Mouse (Mus musculus) midbrain, embryonic 14.5 days (tissue): ENCODE measurements around the gene Fer. TPM values are rescaled to one million over a fixed set of nuclear protein-coding genes. Genes with fewer than 3 reads are reported as not detected.

ENCODE experiments used
- ATAC-seq: fragments of 200-750 bp; cut with Nextera tagmentation; 2 replicates; pipeline ENCODE4 v1.8.0; 2017; ENCODE audit warnings: moderate number of reproducible peaks, moderate library complexity; ENCODE audit not compliant: low FRiP score, low TSS enrichment
- DNase-seq: peaks from one replicate; pipeline ENCODE4 v3.0.0-alpha.2; 2015
- H3K27ac ChIP-seq: fragments of 300-500 bp; sonication (generic); replicated peaks from 2 replicates; pipeline ENCODE4 v1.5.1; 2014; ENCODE audit warnings: mild to moderate bottlenecking, low read depth, low read length, moderate library complexity
- H3K27me3 ChIP-seq: fragments of 300-500 bp; sonication (generic); 2 replicates; pipeline ENCODE4 v1.6.1; 2014; ENCODE audit warnings: low read length, control low read depth, mixed read lengths; ENCODE audit not compliant: control insufficient read depth, insufficient read depth
- H3K36me3 ChIP-seq: fragments of 300-500 bp; sonication (generic); 2 replicates; pipeline ENCODE4 v1.6.1; 2014; ENCODE audit warnings: low read length, control low read depth; ENCODE audit not compliant: control insufficient read depth, insufficient read depth
- H3K4me1 ChIP-seq: fragments of 300-500 bp; sonication (generic); 2 replicates; pipeline ENCODE4 v1.6.1; 2014; ENCODE audit warnings: mild to moderate bottlenecking, antibody characterized with exemption, low read length, control low read depth; ENCODE audit not compliant: control insufficient read depth, insufficient read depth
- H3K4me2 ChIP-seq: fragments of 300-500 bp; sonication (generic); 2 replicates; pipeline ENCODE4 v1.6.1; 2014; ENCODE audit warnings: mild to moderate bottlenecking, low read length, moderate library complexity
- H3K4me3 ChIP-seq: fragments of 300-500 bp; sonication (generic); replicated peaks from 2 replicates; pipeline ENCODE4 v1.5.1; 2014; ENCODE audit warnings: low read depth, low read length
- H3K9ac ChIP-seq: fragments of 300-500 bp; sonication (generic); replicated peaks from 2 replicates; pipeline ENCODE4 v1.6.1; 2014; ENCODE audit warnings: mild to moderate bottlenecking, low read length, moderate library complexity
- H3K9me3 ChIP-seq: fragments of 300-500 bp; sonication (generic); 2 replicates; pipeline ENCODE4 v1.6.1; 2016; ENCODE audit warnings: low read length, control low read depth, mixed read lengths; ENCODE audit not compliant: control insufficient read depth
- WGBS: fragments of 180-500 bp; shearing (Covaris S2); extraction: QIAGEN DNeasy Blood & Tissue Kit; methylation state at CpG from one replicate; pipeline ENCODE4 v1.1.7; 2014; 5-methylcytosine and 5-hydroxymethylcytosine counted together
- polyA plus RNA-seq: library from polyadenylated mRNA; unstranded; fragments of >200 nt; fragmentation: Nextera tagmentation; extraction: Ambion mirVana; gene quantifications from 2 replicates; pipeline ENCODE4 v1.2.1, GENCODE M21; 2014

Fer gene
- polyA plus RNA-seq, 1 experiment from 2014 or later, result 39.5 TPM

GRCm38 (mm10) chr17:63935408-63935807, 72.5 kb downstream of the Fer start:
- WGBS, result 93% methylated on average over 2 of the region's 2 CpGs
- H3K4me3 ChIP-seq, result no peak overlapping the region
- no peaks in the 10 kb centered on the region for H3K4me1 ChIP-seq
- H3K4me2 ChIP-seq, result no peak overlapping the region
- H3K36me3 ChIP-seq, result no peaks in the 10 kb centered on the region
- H3K9ac ChIP-seq, result no peak overlapping the region
- H3K27ac ChIP-seq, result no peak overlapping the region
- no peaks in the 10 kb centered on the region for H3K9me3 ChIP-seq
- H3K27me3 ChIP-seq, result no peaks in the 10 kb centered on the region
- DNase-seq (no peak), ATAC-seq (no peak)

GRCm38 (mm10) chr17:63937886-63938285, 75.0 kb downstream of the Fer start:
- H3K9ac ChIP-seq, result no peak overlapping the region
- WGBS, result 51% methylated on average over 18 of the region's 18 CpGs
- no peaks in the 10 kb centered on the region for H3K27me3 ChIP-seq
- DNase-seq (no peak), ATAC-seq (no peak)
- no peak overlapping the region for H3K27ac ChIP-seq
- no peaks in the 10 kb centered on the region for H3K36me3 ChIP-seq
- no peak overlapping the region for H3K4me2 ChIP-seq
- H3K4me3 ChIP-seq, result no peak overlapping the region
- no peaks in the 10 kb centered on the region for H3K9me3 ChIP-seq
- H3K4me1 ChIP-seq, result no peaks in the 10 kb centered on the region

GRCm38 (mm10) chr17:63946772-63947171, 83.9 kb downstream of the Fer start:
- H3K4me3 ChIP-seq, result no peak overlapping the region
- H3K9ac ChIP-seq, result no peak overlapping the region
- H3K36me3 ChIP-seq, result no peaks in the 10 kb centered on the region
- no peaks in the 10 kb centered on the region for H3K27me3 ChIP-seq
- DNase-seq (no peak), ATAC-seq (no peak)
- no peak overlapping the region for H3K4me2 ChIP-seq
- H3K27ac ChIP-seq, result no peak overlapping the region
- WGBS, result 93% methylated on average over 2 of the region's 2 CpGs
- no peaks in the 10 kb centered on the region for H3K4me1 ChIP-seq
- no peaks in the 10 kb centered on the region for H3K9me3 ChIP-seq

- Histone ChIP-seq H3K4me2 (no peak overlapping the region), H3K27ac (no peak overlapping the region), H3K9me3 (no peaks in the 10 kb centered on the region), H3K4me1 (no peaks in the 10 kb centered on the region), H3K9ac (no peak overlapping the region), H3K27me3 (no peaks in the 10 kb centered on the region), H3K4me3 (no peak overlapping the region), H3K36me3 (no peaks in the 10 kb centered on the region)
- ATAC-seq, result no peak
- no peak for DNase-seq
- 95% methylated on average over 4 of the region's 4 CpGs for WGBS
These were observed 85.9 kb downstream of the Fer start for GRCm38 (mm10) chr17:63948811-63949210.

GRCm38 (mm10) chr17:63951436-63951835, 88.6 kb downstream of the Fer start:
- H3K9ac ChIP-seq, result no peak overlapping the region
- H3K36me3 ChIP-seq, result no peaks in the 10 kb centered on the region
- 92% methylated on average over 2 of the region's 2 CpGs for WGBS
- H3K27me3 ChIP-seq, result no peaks in the 10 kb centered on the region
- no peak overlapping the region for H3K4me3 ChIP-seq
- DNase-seq (peak; percentile 84), ATAC-seq (no peak)
- H3K4me2 ChIP-seq, result no peak overlapping the region
- no peaks in the 10 kb centered on the region for H3K4me1 ChIP-seq
- no peak overlapping the region for H3K27ac ChIP-seq
- H3K9me3 ChIP-seq, result no peaks in the 10 kb centered on the region

- 93% methylated on average over 3 of the region's 3 CpGs for WGBS
- peak overlapping the region; percentile 52; the same call in 1 of the 2 replicates for H3K27ac ChIP-seq
These were observed 104.2 kb downstream of the Fer start for GRCm38 (mm10) chr17:63967091-63967490.

GRCm38 (mm10) chr17:63969448-63969847, 106.6 kb downstream of the Fer start:
- ATAC-seq, result no peak
- H3K9me3 ChIP-seq, result no peaks in the 10 kb centered on the region

More at GRCm38 (mm10) chr17:63967091-63967490, 104.2 kb downstream of the Fer start:
- H3K9me3 ChIP-seq, result no peaks in the 10 kb centered on the region
- no peaks in the 10 kb centered on the region for H3K4me1 ChIP-seq
- no peak overlapping the region for H3K9ac ChIP-seq
- H3K4me3 ChIP-seq, result no peak overlapping the region
- no peaks in the 10 kb centered on the region for H3K36me3 ChIP-seq
- no peak for ATAC-seq
- H3K27me3 ChIP-seq, result no peaks in the 10 kb centered on the region
- no peak for DNase-seq
- H3K4me2 ChIP-seq, result no peak overlapping the region

GRCm38 (mm10) chr17:63970239-63970638, 107.4 kb downstream of the Fer start:
- ATAC-seq, result no peak
- 31% methylated on average over 5 of the region's 5 CpGs for WGBS
- peak overlapping the region; percentile 61; the same call in 1 of the 2 replicates for H3K27ac ChIP-seq
- H3K4me2 ChIP-seq, result no peak overlapping the region
- no peak overlapping the region for H3K4me3 ChIP-seq
- H3K9me3 ChIP-seq, result no peaks in the 10 kb centered on the region
- H3K27me3 ChIP-seq, result no peaks in the 10 kb centered on the region
- H3K4me1 ChIP-seq, result no peaks in the 10 kb centered on the region
- no peak overlapping the region for H3K9ac ChIP-seq
- H3K36me3 ChIP-seq, result 0 out of 2 replicates have a peak, but pooled peaks cover 3% of the 10 kb centered on the region
- DNase-seq, result peak; percentile 40

More at GRCm38 (mm10) chr17:63969448-63969847, 106.6 kb downstream of the Fer start:
- no peaks in the 10 kb centered on the region for H3K4me1 ChIP-seq
- no peak overlapping the region for H3K27ac ChIP-seq
- no peaks in the 10 kb centered on the region for H3K27me3 ChIP-seq
- no peak overlapping the region for H3K9ac ChIP-seq
- H3K4me3 ChIP-seq, result no peak overlapping the region
- WGBS, result 84% methylated on average over 10 of the region's 10 CpGs
- DNase-seq, result no peak
- H3K4me2 ChIP-seq, result no peak overlapping the region
- 0 out of 2 replicates have a peak, but pooled peaks cover 1% of the 10 kb centered on the region for H3K36me3 ChIP-seq

GRCm38 (mm10) chr17:63970939-63971338, 108.1 kb downstream of the Fer start:
- no peak overlapping the region for H3K4me3 ChIP-seq
- DNase-seq, result no peak
- H3K27ac ChIP-seq, result no peak overlapping the region
- 0 out of 2 replicates have a peak, but pooled peaks cover 3% of the 10 kb centered on the region for H3K36me3 ChIP-seq
- ATAC-seq, result no peak
- H3K4me1 ChIP-seq, result no peaks in the 10 kb centered on the region
- H3K9me3 ChIP-seq, result no peaks in the 10 kb centered on the region
- no peak overlapping the region for H3K4me2 ChIP-seq
- H3K27me3 ChIP-seq, result no peaks in the 10 kb centered on the region
- WGBS, result 85% methylated on average over 1 of the region's 1 CpGs
- no peak overlapping the region for H3K9ac ChIP-seq
